Mouse (Mus musculus): ENCODE measurements around the gene Gm13090.

The Gm13090 gene

DNA sequence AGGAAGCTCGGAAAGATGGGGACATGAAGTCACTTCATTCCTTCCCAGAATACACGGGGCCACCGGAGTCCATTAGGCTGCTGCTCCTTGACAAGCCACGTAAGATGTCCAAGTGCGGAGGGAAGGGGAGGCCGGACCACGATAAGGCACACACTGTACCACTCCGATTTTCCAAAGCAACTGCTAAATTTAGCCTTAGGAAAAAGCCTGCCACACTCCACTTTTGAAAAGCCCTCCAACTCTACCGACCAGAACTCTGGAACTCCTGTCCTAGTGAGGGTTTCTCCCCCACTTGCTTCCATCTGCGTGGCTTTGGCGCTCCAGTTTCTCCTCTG, 7.7 kb downstream of the Gm13090 start:
- no peak for DNase-seq (ENCODE audit: low spot score)

GRCm38 (mm10) chr4:151103646-151104045, 14.3 kb downstream of the Gm13090 start:
- no peak for DNase-seq (ENCODE audit: low spot score)

DNA sequence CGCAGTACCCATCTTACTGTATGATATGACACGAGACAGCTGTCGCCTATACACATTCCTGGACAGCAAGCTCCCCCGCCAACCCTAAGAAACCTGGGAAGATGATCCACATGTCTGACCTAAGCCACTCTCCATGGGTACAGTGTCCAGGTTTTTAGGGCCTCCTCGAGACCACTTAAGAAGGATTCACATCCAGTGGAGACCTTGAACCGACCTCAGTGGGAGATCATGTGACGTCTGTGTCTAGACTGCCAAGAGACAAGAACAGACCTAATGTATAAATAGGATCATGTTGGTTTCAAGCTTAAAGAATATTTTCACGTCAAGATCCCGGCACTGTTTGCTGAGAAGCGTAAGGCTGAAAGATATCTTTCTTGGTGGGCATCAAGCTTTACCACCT, 14.8 kb downstream of the Gm13090 start:
- no peak for DNase-seq (ENCODE audit: low spot score)

- no peak for DNase-seq (ENCODE audit: low spot score)
Measured at GRCm38 (mm10) chr4:151105886-151106285, 16.5 kb downstream of the Gm13090 start.

DNA sequence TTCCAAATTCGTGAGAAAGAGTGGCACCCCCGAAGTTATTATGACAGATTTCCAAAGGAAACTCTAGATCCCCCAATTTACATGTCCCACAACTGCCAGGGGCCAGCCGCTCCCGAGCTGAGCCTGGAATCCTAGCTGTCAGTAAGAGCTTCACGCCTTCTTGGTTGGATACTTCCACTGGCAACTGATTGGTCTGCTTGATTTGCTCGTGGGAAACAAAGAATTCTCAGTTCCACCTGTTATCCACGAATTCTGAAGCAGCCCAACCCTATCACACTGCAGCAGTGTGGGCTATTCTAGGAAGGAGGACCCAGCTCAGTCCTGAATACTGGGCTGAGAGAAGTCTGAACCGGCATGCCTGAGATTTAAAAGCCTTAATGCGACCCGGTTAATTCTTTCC, 17.1 kb downstream of the Gm13090 start:
- DNase-seq (ENCODE audit: low spot score): no peak

GRCm38 (mm10) chr4:151107131-151108001, 18.0 kb downstream of the Gm13090 start:
- DNase-seq (ENCODE audit: low spot score): no peak

GRCm38 (mm10) chr4:151108028-151108771, 18.8 kb downstream of the Gm13090 start:
- peak; percentile 85 for DNase-seq (ENCODE audit: low spot score)

DNA sequence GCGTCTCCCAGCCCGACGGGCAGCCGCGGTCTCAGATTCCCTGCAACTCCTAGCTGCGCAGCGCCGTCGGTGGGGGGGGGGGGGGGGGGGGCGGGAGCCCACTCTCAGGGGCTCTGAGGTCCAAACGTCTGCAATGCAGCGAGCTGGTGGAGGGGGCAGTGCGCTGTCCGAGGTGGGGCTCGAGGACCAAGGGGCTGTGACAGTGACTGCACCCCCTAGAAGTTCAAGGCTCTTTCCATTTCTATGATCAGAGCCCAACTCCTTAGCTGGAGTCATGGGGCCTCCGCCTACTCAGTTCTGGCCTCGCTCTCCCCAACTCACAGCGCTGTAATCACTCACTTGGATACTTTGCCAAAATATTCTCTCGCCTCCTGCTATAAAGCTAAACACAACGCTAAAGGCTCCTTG, 19.5 kb downstream of the Gm13090 start:
- DNase-seq (ENCODE audit: low spot score): no peak

DNA sequence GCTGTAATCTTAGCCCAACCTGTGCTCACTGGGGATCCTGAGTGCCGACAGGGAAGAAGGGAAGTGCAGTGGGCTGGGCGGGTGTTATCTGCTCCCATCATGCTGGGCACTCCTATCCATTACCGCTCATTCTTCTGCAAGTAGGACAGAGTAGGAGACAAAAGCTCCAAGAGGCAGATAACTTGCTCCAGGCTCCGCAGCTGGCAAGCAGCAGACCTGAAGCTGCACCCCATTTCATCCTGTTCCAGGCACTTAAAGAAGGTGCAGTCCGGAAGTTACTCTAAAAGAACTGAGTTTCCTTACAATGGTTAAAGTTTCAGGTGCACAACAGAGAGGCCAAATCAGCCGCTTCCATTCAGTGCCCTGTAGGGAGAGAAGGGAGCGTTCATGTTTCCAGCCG, 21.9 kb downstream of the Gm13090 start:
- no peak for DNase-seq (ENCODE audit: low spot score)

DNA sequence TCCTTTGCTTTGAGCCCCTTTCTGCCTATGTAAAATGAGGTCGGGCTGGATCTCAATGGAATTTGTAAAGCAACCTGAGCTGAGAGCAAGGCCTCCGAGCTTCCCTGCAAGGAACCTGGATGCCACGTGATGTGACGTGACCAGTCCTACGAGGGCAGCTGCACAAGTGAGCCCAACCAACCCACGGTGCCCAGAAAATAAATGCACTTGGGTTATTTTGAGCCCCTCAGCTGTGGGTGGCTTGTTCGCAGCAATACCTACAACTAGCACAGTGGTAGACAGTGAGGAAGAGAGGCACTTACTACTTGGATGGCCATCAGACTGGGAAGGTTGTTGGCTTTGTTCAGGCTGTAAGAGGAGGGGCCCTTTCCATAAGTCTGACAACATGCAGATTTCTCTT, 25.2 kb downstream of the Gm13090 start:
- DNase-seq (ENCODE audit: low spot score): no peak

GRCm38 (mm10) chr4:151118883-151119282, 29.5 kb downstream of the Gm13090 start:
- no peak for DNase-seq (ENCODE audit: low spot score)

DNA sequence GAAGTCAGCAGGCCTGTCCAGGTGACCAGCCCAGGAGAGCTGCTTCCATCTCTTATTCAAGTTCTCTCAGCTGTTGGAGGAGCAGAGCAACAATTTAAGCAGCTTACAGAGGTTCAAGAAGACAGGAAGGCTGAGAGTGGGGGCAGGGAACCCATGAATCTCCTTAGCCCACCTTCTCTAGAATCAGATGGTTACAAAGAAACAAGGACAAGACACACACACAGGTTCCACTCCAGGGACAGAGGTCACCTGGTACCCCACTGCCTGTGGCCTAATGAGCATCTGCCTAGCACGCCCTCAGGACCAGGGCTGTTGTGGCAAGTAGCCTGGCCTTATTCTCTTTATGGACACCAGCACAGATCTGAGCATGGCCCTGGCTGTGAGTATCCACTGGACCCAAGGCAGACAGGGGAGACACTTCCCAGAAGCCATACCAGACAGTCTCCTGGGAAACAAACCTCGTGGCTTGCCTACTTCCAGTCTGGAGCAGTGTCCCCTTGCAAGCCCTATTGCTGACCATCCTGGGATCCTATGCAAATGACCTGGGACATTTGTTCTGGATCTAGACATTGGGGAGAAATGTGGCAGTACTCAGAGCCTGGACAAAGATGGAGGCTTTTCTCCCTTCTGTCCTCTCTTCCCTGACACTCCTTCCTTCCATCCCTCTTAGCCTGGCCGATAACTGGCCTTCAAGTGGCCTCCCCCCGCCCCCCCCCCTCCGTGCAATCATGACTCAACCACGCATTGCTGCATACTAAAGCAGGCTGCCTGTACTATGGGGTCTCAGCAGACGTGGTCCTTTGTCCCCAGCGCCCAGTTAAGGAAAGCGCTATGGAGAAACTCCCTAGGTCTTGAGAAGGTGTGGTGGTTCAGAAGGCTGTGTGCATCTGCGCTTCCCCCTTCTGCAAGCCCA, 38.5 kb downstream of the Gm13090 start:
- peak; percentile 18 for DNase-seq (ENCODE audit: low spot score)

DNA sequence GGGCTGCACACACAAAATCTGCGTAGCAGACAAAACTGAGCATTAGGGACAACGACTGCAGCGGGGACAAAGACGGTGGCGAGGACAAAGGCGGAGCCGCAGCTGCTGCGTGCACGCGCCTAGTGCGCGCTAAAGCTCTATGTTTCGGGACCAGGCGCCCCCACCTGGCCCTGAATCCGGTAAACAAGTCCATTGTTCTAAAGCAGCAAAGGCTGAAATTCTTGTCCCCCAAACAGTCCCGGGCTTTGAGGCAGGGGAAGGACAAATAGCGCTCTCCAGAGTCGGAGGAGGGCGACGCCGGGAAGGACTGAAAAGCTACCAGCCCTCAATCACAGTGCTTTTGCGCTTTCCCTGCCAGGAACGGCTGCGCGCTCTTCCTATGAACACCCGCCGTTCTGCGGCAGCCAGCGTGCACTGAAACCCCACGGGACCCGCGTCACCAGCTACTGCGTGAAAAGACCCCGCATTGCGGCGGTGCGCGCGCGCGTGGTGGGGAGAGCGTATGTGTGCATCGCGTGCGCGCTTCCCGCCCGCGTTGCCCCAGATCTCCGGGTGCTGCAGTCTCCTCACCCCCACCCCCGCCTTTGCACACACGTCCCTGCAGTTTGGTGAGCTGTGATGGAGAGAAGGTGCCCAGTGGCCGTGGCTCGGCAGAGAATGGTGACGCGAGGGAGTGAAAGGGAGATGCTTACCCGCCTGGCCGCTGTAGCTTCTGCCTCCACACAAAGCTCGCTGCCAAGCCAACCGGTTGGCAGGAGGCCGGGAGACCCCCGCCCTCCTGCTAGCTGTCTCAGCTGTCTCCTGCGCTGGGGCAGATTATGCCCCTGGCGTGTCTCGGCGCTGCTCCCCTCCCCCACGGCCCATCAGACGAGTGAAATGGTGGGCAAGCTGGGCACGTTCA, 39.5 kb downstream of the Gm13090 start:
- peak; percentile 36 for DNase-seq (ENCODE audit: low spot score)

DNA sequence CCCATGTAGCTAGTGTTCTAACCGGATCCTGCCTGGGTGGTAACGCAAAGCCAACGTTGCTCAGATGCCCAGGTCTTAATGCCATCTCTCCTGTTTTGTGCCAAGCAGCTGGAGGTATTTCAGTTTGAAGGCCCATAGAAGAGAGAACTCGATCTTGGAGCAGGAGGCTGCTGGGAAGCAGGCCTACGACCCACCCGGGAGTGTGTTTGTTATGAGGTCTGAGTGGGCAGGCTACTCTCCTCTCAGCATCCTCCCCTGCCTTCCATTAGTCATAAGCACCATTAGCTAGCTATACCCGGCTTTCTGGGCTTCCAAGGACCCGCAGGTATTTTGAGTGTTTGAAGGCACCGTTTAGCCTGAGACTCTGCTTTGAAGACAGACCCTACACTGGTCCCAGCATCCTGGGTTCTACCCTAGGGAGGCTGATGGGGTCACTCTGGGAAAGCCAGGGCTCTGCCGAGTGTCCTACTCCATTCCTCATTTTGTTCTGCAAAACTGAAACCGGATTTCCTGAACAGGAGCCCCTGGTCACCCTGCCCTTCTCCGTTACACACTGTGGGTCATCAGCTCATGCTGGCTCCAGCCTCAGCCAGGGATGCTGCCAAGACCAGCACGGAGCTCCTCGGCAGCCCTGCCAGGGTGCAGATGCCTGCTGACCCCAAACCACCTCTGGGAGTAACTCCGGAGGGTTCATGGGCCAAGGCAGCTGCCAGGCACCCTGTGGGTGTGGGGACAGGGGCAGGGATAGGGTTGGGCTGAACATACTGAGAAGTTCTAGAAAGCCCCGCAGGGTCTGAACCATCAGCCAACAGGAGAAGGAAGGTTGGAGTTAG, 40.6 kb downstream of the Gm13090 start:
- no peak for DNase-seq (ENCODE audit: low spot score)

- DNase-seq (ENCODE audit: low spot score): no peak
Measured at GRCm38 (mm10) chr4:151130756-151131490, 41.6 kb downstream of the Gm13090 start.

DNA sequence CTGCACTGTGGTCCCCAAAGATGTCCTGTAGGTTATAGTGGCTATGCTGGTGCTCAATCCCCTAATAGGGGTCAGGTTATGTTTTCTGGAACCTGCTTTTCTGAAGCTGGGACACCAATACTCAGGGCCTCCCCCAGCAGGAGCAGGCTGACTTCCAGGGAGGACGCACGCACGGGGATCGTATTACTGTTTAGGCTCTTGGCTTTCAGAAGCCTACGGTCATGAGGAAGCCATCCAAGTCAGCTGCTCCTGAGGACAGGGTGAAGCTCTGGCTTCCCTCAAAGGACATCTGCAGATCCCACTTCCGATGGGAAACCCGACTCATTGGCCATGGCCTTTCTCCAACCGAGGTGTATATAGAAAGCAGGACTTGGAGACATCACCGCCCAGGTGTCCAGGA, 43.1 kb downstream of the Gm13090 start:
- no peak for DNase-seq (ENCODE audit: low spot score)

DNA sequence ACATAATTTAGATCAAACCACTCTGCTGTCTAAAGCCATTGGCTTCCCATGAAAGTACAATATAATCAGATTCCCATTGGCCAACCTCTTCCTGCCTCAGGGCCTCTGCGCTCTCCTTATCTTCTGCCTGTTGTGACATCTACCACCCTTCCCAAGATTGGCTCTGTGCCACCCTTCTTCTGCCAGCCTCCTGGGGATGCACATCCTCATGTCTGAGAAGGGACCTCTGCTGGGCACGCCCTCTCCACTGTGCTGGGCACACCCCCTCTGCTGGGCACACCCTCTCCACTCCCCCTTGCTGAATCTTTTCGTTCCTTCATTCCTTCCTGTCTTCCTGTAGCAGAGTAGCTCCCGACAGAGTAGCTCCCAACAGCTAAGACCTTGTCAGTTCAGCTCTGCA, 44.4 kb downstream of the Gm13090 start:
- no peak for DNase-seq (ENCODE audit: low spot score)

DNA sequence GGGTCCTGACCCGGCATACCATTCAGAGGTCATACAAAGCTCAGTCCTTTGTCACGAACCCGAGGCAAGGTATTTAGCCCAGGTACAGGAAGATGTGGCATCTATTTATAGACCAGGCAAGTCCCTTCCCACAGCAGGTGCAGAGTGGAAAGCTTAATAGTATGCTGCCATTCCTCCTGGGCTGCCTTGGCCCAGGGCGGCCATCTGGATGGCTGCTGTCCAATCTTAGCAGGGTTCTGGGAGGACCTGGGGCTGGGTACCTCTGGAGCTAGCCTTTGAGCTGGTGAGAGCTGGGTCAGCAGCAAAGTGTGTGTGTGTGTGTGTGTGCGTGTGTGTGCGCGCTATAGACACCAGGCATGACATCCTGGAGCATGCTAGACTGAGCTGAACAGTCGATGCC, 46.1 kb downstream of the Gm13090 start:
- DNase-seq (ENCODE audit: low spot score): no peak

- no peak for DNase-seq (ENCODE audit: low spot score)
Measured at GRCm38 (mm10) chr4:151137701-151138100, 48.3 kb downstream of the Gm13090 start.

DNA sequence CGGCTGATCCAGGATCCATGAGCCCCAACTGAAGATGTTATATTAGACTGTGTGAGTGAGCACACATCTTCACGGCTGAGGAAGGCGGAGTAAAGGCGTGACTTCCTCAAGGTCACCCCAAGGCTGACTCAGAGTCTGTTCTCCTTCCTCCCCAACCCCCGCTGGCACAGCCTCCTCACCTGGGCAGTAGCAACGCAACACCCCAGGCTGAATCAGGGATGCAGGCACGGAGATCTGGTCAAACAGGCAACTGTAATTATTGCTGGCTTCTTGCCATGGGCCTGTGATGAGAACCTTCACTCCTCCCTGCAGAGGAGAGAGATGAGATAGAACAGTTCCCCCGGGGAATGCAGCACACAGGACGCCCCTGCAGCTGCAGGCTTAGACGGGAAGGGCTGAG, 48.8 kb downstream of the Gm13090 start:
- peak; percentile 33 for DNase-seq (ENCODE audit: low spot score)
